Mouse (Mus musculus): ENCODE data around the gene Polg2.

GRCm38 (mm10) chr11:106736614-106737013, 42.7 kb downstream of the Polg2 start:
- TF ChIP-seq POLR2A (IDR thresholded peaks at IDR 0.05; ENCODE audit: low read depth, low read length), result no peak
- TF ChIP-seq CTCF (conservative IDR thresholded peaks at IDR 0.05; ENCODE audit: insufficient read depth, insufficient read length, low read depth, low read length), result no peak

All from kidney, adult 2 months (tissue).